Mouse (Mus musculus): ENCODE measurements around the gene Foxc1. TPM values are rescaled to one million over a fixed set of nuclear protein-coding genes. Genes with fewer than 3 reads are reported as not detected.

The Foxc1 gene
- total and polyA plus RNA-seq, 2 experiments from 2014 or later = 1.6 to 20.0 TPM

GRCm38 (mm10) chr13:31806890-31807735 lies 680 bp downstream of the Foxc1 start:
- H3K27ac ChIP-seq (ENCODE audit: low read depth) = peak overlapping the region; percentile 89
- H3K27me3 ChIP-seq (ENCODE audit: control insufficient read depth, insufficient read depth, low read length) = peaks cover 85% of the 10 kb centered on the region

GRCm38 (mm10) chr13:31807736-31808115 lies 1.3 kb downstream of the Foxc1 start:
- H3K27ac ChIP-seq (ENCODE audit: low read depth) = peak overlapping the region; percentile 89
- under 1% methylated on average over 33 of the region's 47 CpGs for WGBS
- DNase-seq (ENCODE audit: low spot score) = no peak

More at GRCm38 (mm10) chr13:31806890-31807735, 680 bp downstream of the Foxc1 start:
- DNase-seq (ENCODE audit: low spot score) (no peak), ATAC-seq (ENCODE audit: insufficient read depth, low read depth) (peak; percentile 32)
- Histone ChIP-seq H3K4me1 (ENCODE audit: control insufficient read depth, insufficient read depth) (no peaks in the 10 kb centered on the region), H3K4me3 (ENCODE audit: low read depth, low read length) (peak overlapping the region; percentile 76), H3K9me3 (replicated peaks; ENCODE audit: control insufficient read depth, low read length) (no peaks in the 10 kb centered on the region), H3K9ac (replicated peaks; ENCODE audit: low read depth, low read length) (peak overlapping the region; percentile 89), H3K36me3 (replicated peaks; ENCODE audit: control insufficient read depth, insufficient read depth, low read length) (no peaks in the 10 kb centered on the region), H3K4me2 (ENCODE audit: low read depth, low read length) (peak overlapping the region; percentile 84)
- no peak for TF ChIP-seq EP300 (IDR thresholded peaks at IDR 0.05; ENCODE audit: low read depth)
- no peak for TF ChIP-seq CTCF (IDR thresholded peaks at IDR 0.05; ENCODE audit: low read depth)
- under 1% methylated on average over 94 of the region's 101 CpGs for WGBS

GRCm38 (mm10) chr13:31808116-31808803 lies 1.8 kb downstream of the Foxc1 start:
- H3K4me2 ChIP-seq (ENCODE audit: low read depth, low read length) = peak overlapping the region; percentile 84
- no peaks in the 10 kb centered on the region for H3K4me1 ChIP-seq (ENCODE audit: control insufficient read depth, insufficient read depth)
- no peaks in the 10 kb centered on the region for H3K9me3 ChIP-seq (replicated peaks; ENCODE audit: control insufficient read depth, low read length)
- peak overlapping the region; percentile 89 for H3K9ac ChIP-seq (replicated peaks; ENCODE audit: low read depth, low read length)
- under 1% methylated on average over 63 of the region's 73 CpGs for WGBS
- TF ChIP-seq EP300 (IDR thresholded peaks at IDR 0.05; ENCODE audit: low read depth) (no peak), CTCF (IDR thresholded peaks at IDR 0.05; ENCODE audit: low read depth) (peak; percentile 12; the same call in 1 of the 2 replicates)
- no peaks in the 10 kb centered on the region for H3K36me3 ChIP-seq (replicated peaks; ENCODE audit: control insufficient read depth, insufficient read depth, low read length)
- no peak for ATAC-seq (ENCODE audit: insufficient read depth, low read depth)
- H3K27ac ChIP-seq (ENCODE audit: low read depth) = peak overlapping the region; percentile 89
- H3K4me3 ChIP-seq (ENCODE audit: low read depth, low read length) = peak overlapping the region; percentile 76
- no peak for DNase-seq (ENCODE audit: low spot score)
- H3K27me3 ChIP-seq (ENCODE audit: control insufficient read depth, insufficient read depth, low read length) = peaks cover 85% of the 10 kb centered on the region

More at GRCm38 (mm10) chr13:31807736-31808115, 1.3 kb downstream of the Foxc1 start:
- ATAC-seq (ENCODE audit: insufficient read depth, low read depth) = no peak
- TF ChIP-seq EP300 (IDR thresholded peaks at IDR 0.05; ENCODE audit: low read depth) (no peak), CTCF (IDR thresholded peaks at IDR 0.05; ENCODE audit: low read depth) (no peak)
- H3K36me3 ChIP-seq (replicated peaks; ENCODE audit: control insufficient read depth, insufficient read depth, low read length) = no peaks in the 10 kb centered on the region
- H3K4me2 ChIP-seq (ENCODE audit: low read depth, low read length) = peak overlapping the region; percentile 84
- H3K4me3 ChIP-seq (ENCODE audit: low read depth, low read length) = peak overlapping the region; percentile 76
- H3K9me3 ChIP-seq (replicated peaks; ENCODE audit: control insufficient read depth, low read length) = no peaks in the 10 kb centered on the region
- H3K27me3 ChIP-seq (ENCODE audit: control insufficient read depth, insufficient read depth, low read length) = peaks cover 85% of the 10 kb centered on the region
- H3K9ac ChIP-seq (replicated peaks; ENCODE audit: low read depth, low read length) = peak overlapping the region; percentile 89
- H3K4me1 ChIP-seq (ENCODE audit: control insufficient read depth, insufficient read depth) = no peaks in the 10 kb centered on the region

GRCm38 (mm10) chr13:31808804-31809420 lies 2.5 kb downstream of the Foxc1 start:
- peak overlapping the region; percentile 89 for H3K27ac ChIP-seq (ENCODE audit: low read depth)
- ATAC-seq (ENCODE audit: insufficient read depth, low read depth) (no peak), DNase-seq (ENCODE audit: low spot score) (no peak)
- peak overlapping the region; percentile 89 for H3K9ac ChIP-seq (replicated peaks; ENCODE audit: low read depth, low read length)
- no peaks in the 10 kb centered on the region for H3K4me1 ChIP-seq (ENCODE audit: control insufficient read depth, insufficient read depth)
- peaks cover 85% of the 10 kb centered on the region for H3K27me3 ChIP-seq (ENCODE audit: control insufficient read depth, insufficient read depth, low read length)
- H3K9me3 ChIP-seq (replicated peaks; ENCODE audit: control insufficient read depth, low read length) = no peaks in the 10 kb centered on the region
- H3K4me3 ChIP-seq (ENCODE audit: low read depth, low read length) = peak overlapping the region; percentile 76
- 12% methylated on average over 16 of the region's 16 CpGs for WGBS
- no peak for TF ChIP-seq CTCF (IDR thresholded peaks at IDR 0.05; ENCODE audit: low read depth)
- TF ChIP-seq EP300 (IDR thresholded peaks at IDR 0.05; ENCODE audit: low read depth) = no peak
- no peaks in the 10 kb centered on the region for H3K36me3 ChIP-seq (replicated peaks; ENCODE audit: control insufficient read depth, insufficient read depth, low read length)
- H3K4me2 ChIP-seq (ENCODE audit: low read depth, low read length) = peak overlapping the region; percentile 84

- TF ChIP-seq EP300 (IDR thresholded peaks at IDR 0.05; ENCODE audit: low read depth) = no peak
- no peak for TF ChIP-seq CTCF (IDR thresholded peaks at IDR 0.05; ENCODE audit: low read depth)
- peak overlapping the region; percentile 31; the same call in 1 of the 2 replicates for H3K4me2 ChIP-seq (ENCODE audit: low read depth, low read length)
- DNase-seq (ENCODE audit: low spot score) = no peak
- no peak overlapping the region for H3K9ac ChIP-seq (replicated peaks; ENCODE audit: low read depth, low read length)
- no peak for ATAC-seq (ENCODE audit: insufficient read depth, low read depth)
- H3K36me3 ChIP-seq (replicated peaks; ENCODE audit: control insufficient read depth, insufficient read depth, low read length) = no peaks in the 10 kb centered on the region
- WGBS = 24% methylated on average over 6 of the region's 6 CpGs
- H3K27me3 ChIP-seq (ENCODE audit: control insufficient read depth, insufficient read depth, low read length) = peaks cover 85% of the 10 kb centered on the region
- peak overlapping the region; percentile 35 for H3K4me3 ChIP-seq (ENCODE audit: low read depth, low read length)
- H3K9me3 ChIP-seq (replicated peaks; ENCODE audit: control insufficient read depth, low read length) = no peaks in the 10 kb centered on the region
- no peak overlapping the region for H3K27ac ChIP-seq (ENCODE audit: low read depth)
- H3K4me1 ChIP-seq (ENCODE audit: control insufficient read depth, insufficient read depth) = no peaks in the 10 kb centered on the region
Measured at GRCm38 (mm10) chr13:31809701-31810100, 3.3 kb downstream of the Foxc1 start.
